Mouse (Mus musculus) cerebellum, adult 18-20 months (tissue): Measurements from ENCODE around the gene Arhgap24.
"Not testable (repeated sequence)": the region's sequence is repeated elsewhere in the genome, so short reads cannot be mapped to it uniquely, and the experiment has no call there.

ENCODE experiments used
- DNase-seq, 2 experiments: peaks; one replicate each; pipeline ENCODE4 v3.0.0; 2021

Gene Arhgap24

DNA sequence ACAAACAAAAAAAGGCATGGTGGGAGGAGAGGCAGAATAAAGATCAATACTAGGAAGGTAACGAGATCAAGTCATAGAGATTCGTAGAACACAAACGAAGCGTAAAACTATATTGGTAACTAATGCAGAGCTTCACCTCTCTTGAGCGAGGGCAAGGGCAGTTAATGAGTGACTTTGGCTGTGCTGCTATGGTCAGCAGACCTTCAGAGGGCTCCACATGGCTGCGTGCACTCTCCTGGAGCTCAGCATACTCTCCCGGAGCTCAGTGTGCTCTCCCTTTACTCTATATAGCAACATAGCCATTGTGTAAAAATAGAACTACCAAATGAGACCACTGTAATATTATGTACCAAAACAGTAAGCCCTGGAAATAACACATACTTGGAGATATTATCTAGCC is 336.4 kb downstream of the Arhgap24 start:
- no peak for DNase-seq

DNA sequence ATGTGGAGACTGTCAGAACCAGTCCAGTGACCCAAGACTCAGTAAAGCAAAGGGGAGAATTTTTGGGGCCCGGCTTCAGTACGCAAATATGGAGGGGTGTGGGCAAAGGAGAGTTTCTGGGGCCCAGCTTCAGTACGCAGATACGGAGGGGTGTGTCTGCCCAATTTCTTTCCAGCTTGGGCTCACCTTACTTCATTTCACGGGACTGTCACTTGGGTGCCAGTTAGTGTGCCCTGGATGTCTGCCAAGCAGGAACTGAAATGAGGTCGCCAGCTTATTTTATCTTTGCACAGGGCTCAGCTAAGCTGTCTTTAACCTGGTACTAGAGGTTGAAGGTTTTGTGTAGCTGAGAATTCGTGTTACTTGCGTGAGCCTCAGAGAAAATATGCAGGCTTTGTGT is 344.3 kb downstream of the Arhgap24 start:
- DNase-seq: peak; percentile 11 to 18

DNA sequence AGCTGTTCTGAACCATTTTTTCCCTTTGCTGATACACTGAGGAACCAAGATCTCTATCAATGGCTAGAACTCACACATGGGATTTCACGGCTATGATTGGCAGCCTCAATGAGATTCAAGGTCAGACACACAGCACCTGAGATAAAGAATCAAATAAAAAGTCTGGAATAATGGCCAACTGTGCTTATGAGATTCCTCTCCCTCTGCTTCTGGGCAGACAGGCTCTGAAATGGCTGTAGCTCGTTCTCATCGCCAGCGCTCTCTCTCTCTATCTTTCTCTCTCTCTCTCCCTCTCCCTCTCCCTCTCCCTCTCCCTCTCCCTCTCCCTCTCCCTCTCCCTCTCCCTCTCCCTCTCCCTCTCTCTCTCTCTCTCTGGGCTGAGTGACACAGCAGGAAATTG is 357.9 kb downstream of the Arhgap24 start:
- DNase-seq: no peak

DNA sequence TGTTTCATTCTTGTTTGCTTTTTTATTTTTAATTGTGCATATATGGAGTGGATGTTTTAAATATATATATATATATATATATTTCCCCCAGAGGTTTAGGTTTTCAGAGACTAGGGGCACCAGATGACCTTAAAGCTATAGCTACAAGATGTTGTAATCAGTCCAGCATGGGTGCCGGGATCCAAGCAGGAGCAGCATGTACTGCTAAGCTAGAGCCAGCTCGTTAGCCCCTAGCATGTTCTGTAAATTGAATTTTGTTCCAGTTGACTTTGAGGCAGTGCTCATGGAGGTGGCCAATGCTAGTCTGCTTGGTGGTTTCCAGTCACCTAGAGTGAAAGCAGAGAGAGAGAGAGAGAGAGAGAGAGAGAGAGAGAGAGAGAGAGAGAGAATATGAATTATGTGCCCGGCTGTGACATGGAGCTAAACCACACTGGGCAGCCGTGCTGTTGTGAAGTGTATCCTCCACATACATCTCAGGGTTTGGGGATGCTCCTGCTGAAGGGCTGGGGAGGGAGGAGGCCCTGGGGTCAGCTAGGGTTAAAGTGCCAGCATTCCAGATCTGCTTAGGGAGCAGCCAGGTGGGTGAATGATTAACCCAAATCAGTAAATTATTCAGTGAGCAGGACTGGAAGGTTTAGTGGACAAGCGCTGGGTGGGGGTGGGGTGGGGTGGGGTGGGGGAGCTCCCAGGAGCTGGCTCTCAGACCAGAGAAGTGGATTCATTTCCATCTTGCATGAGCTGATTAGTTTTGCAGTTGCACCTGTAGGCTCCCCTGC is 362.9 kb downstream of the Arhgap24 start:
- no peak for DNase-seq

DNA sequence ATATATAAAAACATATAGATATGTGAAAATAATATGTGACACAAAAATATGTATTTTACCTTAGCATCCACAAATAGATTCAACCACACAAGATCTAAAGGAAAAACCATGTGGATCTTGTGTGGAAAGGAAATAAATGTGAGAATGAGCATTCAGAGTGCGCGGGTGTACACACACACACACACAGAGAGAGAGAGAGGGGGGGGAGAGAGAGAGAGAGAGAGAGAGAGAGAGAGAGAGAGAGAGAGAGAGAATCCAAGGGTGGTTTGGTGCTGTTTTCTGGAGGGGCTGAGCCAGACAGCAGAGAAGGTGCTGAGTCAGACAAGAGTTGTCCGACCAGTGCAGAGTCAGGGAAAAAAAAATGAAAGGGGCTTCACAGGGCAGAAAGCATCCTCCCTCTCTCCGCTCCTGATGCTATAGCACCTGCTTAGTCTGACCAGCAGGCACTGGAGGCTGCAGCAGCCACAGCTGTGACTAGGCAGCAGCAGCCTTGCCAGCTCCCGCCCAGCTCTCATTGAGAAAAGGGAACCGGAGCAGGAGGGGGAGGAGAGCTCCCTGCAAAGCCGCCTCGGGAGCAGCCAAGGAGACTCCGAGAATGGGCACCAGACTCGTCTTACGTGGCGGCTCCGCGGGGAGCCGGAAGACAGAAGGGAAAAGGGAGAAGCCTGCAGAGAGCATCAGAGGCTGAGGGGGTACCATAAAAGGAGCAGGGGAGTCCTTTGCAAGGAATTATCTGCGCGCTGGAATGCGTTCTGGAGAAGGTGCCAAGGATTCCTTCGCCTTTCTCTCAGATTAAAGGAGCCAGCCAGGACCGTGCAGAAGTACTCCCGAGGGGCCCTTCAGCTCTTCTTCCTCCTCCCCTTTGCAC is 363.8 kb downstream of the Arhgap24 start:
- DNase-seq: peak; percentile 33 to 34

DNA sequence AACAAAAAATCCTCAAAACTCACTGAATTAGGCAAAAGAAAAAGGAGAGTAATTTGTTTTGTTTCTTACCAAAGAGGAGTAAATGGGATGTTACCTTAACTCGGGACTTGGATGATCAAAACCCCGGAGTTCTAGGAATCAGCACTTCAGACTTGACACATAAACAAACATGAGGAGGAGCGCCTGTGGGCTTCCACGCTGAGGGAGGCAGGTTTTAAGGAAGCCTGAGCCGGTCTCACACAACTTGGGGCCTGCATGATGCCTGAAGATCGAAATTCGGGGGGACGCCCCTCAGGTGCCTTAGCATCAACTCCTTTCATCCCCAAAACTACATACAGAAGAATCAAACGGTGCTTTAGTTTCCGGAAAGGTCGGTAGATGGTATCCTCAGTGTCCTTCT is 364.6 kb downstream of the Arhgap24 start:
- no peak for DNase-seq

DNA sequence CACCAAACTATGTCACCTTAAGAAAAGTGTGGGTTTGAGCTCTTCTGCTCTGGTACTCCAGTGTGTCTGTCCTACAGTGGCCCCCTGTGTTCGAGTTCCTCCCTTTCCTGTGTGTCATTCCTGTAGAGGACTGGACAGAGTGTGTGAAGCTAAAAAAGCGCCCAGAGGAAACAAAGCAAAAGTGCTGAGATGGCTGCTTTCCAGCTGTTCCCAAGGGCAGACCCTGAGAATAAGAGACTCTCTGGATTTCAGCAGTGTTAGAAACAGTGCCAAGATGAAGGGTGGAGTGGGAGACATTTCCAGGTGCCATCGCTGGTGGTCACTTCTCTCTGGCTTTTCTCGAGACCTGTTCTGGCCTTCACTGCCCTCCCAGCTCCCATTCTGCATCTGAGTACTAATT is 366.7 kb downstream of the Arhgap24 start:
- no peak for DNase-seq

DNA sequence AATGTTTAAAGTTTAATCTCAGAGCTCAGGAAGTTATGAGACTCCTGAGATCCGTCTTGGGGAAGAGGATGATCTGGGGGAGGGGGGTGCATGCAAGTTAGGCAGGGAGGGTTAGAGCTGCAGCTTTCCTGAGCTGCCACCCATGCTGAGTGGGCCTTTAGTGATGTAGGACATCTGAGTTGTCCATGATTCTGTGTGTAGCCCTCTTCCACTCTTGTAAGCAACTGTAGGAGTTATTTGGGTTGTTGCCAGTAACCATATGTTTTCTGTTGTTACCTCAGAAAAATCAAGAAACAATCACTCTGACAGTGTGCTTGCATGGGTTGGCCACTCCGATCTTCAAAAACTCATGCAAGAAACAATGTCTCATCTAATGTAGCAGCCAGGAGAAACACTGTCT is 370.6 kb downstream of the Arhgap24 start:
- no peak for DNase-seq

DNA sequence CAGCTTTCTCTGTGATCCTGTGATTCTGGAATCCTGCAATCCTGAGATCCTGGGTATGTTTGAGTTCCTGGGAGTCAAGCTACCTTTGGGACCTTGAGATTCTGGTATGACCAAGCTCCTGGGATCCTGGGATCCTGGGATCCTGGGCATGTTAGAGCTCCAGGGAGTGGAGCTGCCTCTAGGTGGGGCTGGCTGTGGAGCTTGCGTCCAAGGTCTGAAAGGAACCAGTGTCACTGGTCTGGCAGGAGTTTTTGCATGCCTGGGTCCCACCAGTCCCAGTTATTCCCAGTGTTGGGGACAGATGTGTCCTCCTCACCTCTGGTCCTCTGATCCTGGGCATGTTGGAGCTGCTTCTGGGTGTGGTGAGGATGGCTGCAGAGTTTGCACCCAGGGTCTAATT is 372.6 kb downstream of the Arhgap24 start:
- no peak for DNase-seq

DNA sequence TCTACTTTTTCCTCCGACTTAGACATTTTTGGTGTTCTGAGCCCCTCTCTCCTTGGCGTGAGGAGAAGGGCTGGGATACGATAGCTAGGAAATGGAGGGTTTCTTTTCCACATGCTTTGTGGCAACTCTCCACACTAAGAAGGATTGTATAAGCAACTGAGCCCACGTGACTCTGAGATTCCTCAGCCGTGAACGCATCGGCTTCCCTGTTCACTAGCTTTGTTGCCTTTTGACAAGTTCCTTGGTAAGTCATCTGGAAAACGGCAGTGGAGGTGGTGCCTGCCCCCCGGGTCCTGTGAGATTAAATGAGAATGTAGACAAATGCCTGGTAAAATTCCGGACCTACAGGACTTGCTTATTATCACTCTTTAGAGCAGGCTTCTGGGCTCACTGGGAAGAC is 374.6 kb downstream of the Arhgap24 start:
- DNase-seq: no peak

DNA sequence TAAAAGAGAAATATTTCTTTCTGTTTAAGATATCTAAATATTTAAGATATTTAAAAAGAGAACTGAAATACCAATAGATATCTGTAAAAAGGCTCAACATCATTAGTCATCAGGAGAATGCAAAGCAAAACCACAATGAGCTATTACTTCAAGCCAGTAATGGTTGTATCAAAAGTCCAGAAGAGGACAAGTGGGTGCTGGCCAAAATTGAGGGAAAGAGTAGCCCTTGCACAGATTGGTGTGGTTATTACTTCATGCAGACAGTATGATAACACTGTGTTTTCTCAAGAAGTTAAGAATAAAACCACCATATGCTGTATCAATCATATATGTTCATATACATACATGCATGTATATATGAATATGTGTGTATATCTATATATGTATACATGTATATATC is 376.9 kb downstream of the Arhgap24 start:
- DNase-seq: no peak

DNA sequence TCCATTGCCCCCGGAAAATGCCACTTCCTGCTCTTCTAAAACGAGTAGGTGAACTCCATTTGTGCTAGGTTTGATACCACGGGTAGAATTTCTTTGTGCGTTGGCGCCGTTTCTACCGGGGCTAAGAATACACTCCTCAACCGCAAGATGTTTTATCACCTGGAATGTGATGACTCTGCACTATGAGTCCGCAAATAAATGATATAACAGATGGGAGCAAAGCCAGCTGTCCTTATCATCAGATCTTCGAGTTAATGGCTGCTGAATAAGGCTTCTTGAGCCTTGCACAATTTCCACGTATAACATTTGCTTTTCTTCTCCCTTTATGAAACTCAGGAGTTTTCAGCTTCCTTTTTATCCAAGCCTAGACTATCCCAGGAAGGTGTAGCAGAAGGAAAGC is 378.6 kb downstream of the Arhgap24 start:
- no peak for DNase-seq

DNA sequence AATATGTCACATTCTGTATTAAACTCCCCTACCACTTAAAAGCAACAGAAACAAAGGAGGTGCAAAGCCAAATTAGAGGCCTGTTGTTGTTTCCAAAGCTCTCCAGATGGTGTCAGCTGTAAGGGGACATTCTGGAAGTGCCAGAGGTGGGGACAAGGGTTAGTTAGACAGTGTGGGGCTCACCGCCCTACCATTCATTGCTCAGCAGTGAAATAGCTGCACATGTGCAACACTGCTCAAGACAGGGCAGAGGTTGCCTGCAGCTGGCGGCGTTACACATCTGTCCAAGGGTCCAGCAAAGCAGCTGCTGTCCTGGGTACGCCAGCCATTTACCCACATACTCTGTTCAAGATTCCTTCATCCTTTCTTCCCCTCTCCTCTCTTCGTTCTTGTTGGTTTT is 387.0 kb downstream of the Arhgap24 start:
- DNase-seq: no peak

DNA sequence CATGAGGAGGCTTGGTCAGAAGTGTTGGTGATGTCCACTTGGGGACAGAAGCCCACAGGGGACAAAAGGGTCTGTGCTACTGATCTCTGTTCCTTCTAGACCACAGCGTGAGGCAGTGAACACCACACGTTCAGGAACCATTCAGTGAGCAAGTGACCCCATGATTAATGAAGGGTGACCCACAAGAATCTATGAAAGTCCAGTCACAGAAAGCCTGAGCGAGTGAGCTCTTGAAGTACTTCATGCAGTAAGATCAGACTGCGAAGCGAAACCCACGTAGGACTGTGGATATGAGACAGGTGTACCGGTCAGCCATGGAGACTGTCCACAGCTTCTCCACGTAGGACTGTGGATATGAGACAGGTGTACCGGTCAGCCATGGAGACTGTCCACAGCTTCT is 391.8 kb downstream of the Arhgap24 start:
- not testable (repeated sequence) for DNase-seq

DNA sequence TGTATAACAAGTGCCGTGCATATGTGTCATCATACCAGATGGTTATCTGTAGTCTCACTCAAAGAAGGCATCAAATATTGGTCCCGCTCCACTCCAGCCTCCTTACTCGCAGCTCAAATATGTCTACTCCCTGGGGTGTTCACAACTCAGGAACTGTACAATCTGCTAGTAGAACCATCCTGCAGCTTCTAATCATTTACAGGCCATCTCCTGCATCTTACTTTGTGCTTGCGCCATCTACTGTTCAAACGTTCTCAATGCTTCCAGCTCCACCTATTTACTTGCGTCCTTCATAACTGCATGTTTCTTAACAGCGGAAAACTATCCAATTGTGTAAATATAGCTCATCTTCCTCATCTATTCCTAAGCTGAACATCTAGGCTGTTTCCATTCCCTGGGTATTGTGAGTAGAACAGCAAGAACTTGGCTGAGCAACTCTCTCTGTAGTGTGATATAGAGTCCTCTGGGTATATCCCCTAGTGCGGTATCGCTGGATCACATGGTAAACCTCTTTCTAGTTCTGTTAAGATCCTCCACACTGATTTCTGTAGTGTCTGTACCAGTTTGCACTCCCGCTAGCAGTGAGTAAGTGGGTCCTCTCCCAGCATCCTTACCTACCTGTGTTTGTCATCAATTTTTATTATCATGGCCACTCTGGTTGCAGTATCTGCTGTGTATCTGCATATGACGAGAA is 393.6 kb downstream of the Arhgap24 start:
- peak; percentile 61 to 64 for DNase-seq

DNA sequence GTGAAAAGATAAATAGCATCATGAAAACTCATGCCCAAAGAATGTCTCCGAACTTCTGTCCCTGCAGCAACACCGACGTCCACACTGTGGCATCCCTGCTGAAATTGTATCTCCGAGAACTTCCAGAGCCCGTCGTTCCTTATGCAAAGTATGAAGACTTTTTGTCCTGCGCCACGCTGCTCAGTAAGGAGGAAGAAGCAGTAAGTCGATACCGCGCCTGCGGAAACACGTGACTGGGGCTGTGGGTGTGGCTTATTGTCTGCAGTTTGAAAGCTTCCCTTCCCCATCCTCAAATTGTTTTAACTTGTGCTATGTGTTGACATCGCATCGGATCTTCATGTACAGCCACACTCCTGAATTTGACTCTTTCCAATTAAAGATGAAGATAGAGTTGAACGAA is 394.4 kb downstream of the Arhgap24 start:
- DNase-seq: no peak

DNA sequence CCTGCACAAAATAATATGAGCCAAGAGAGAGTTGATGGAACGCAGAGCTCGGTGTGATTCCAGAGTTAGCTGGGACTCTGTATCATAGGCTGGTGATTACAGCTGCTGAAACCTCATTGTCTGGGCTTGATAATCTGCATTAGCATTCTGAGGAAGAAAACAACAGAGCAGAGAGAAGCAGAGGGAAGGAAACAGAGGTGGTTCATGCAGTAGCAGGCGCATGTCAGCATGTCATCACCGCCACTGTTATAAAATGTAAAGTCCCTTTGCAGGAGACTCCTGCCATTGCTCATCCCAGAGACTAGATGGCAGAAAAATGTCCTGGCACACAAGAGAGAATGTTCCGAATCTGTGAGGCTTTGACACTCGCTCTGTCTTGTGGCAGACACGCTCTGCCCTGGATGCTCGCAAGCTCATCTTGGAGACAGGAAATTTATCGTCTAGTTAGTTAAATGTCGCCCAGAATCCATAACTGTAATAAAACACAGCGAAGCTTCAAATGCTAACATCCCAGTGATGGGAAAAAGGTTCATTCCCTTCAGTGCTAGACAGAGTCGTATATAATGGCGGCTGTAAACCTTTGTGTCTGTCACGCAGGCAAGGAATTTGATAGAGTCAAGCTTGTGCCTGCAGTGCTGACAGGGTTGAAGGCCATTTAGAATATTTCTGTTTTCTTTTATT is 407.4 kb downstream of the Arhgap24 start:
- no peak for DNase-seq

DNA sequence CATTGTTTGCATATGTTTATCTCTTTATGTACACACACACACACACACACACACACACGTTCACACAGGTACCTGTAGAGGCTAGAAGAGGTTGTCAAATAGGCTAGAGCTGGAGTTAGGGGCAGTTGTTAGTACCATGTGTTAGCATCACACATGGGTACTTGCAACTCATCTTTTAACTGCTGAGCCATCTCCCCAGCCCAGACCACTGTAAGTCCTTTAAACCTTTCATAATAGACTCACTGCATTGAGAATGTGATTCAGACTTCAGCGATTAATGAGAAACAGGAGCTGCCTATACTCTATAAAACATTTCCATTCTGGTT is 407.9 kb downstream of the Arhgap24 start:
- DNase-seq: no peak

DNA sequence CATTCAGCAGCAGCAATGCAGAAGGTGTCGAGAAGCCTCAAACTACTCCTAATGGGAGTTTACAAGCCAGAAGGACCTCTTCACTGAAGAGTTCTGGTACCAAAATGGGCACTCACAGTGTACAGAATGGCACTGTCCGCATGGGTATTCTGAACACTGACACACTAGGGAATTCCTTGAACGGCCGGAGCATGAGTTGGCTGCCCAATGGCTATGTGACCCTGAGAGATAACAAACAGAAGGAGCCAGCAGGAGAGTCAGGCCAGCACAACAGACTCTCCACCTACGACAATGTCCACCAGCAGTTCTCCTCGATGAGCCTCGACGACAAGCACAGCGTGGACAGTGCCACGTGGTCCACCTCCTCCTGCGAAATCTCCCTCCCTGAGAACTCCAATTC is 411.0 kb downstream of the Arhgap24 start:
- DNase-seq: no peak

DNA sequence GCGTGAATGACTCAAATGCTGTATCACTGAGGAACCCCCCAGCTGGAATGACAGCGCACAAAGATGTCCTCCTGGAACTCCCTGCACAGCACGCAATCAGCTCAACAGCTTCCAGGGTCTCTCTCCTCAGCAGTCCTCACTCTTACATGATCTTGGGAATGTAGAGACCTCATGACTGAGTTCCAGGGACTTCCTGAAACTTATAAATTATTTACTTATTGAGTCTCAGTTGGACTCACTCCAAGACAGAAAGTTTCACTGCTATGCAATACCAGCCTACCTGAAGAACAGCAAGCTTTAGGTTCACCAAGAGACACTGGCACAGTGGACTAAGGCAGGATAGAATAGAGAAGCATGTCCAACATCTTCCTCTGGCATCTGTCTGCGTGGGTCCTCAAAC is 417.1 kb downstream of the Arhgap24 start:
- DNase-seq: no peak

DNA sequence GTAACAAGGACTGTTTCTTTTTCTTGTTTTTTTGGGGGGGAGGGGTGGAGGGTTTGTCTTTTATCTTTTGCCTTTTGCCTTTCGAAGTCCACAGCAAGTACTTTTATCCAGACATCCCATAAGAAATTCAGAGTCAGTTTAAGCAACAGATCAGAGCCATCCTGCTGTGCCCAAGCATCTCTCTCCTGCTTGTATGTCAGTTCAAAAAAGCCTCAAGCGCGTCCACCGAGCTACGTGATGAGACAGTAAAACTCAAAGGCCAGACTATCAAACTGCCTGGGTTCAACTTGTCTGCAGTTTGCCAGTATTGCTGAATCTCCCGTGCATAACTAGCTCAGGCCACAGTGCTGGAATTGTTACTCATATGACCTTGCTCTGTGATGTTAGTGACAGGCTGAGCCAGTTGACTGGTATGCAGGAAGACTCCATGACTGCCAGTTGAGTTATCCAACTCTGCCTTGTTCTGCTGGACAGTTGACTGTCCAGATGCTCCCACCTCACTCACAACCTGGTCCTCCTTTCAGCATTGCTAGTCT is 418.6 kb downstream of the Arhgap24 start:
- DNase-seq: no peak

DNA sequence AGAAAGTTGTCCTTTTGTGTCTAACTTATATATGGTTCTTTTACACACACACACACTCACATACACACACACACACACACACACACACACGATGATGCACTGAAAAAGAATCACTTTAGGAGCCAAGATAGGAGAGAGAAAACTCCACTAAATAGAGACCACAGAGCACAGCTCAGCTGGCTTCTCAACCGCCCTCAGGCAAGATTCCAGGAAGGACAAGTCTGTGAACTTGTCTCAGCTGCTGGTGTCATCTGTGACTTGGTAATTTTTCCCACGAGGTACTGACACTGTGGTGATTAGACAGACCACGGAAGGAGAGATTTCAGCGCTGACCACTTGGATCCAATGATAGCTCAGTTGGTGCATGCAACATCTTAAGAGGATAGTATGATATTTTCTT is 420.0 kb downstream of the Arhgap24 start:
- DNase-seq: no peak

DNA sequence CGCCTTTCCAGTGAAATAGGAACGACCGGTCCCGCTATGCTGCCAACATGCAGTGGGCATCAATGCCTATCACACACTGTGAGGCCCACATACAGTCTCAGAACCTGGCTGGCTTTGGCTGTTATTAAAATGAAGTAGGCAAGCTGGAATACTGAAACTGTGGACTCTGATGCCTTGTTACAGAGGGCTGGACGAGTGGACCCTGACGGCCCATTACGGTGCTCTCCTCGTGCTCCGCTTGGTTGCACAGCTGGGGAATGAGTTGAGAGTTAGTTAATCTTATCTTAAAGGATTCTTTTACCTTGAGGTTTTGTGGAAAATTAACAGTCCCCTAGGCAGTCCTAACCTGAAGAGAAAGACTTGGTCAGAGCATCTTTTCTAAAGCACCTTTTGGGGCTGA is 422.3 kb downstream of the Arhgap24 start:
- no peak for DNase-seq
